Comparison of ENCODE assay signal across 32 mouse cellular contexts in genomic region chr13:5154911-5155310, GRCm38 (mm10).
"Had no signal": no experiment of that assay in that cellular context is flagged by ENCODE, and none has a peak within 500 bp of the region (broad histone marks: within the 10 kb centered on the region; RNA-seq: fewer than 3 reads in every experiment).

No protein-coding gene starts in this region.

- H3K4me2 ChIP-seq: limb, embryonic 12.5 days; limb, embryonic 13.5 days; limb, embryonic 15.5 days; liver, embryonic 11.5 days; liver, embryonic 12.5 days; liver, embryonic 13.5 days; liver, embryonic 15.5 days; lung, embryonic 14.5 days; lung, embryonic 15.5 days; midbrain, embryonic 11.5 days; midbrain, embryonic 12.5 days; midbrain, embryonic 13.5 days; midbrain, embryonic 15.5 days; neural tube, embryonic 12.5 days had no signal

- H3K27ac ChIP-seq: limb, embryonic 10.5 days; limb, embryonic 12.5 days; limb, embryonic 13.5 days; limb, embryonic 15.5 days; liver, embryonic 12.5 days; liver, embryonic 13.5 days; liver, embryonic 14.5 days; liver, embryonic 15.5 days; lung, embryonic 15.5 days; macrophage; midbrain, embryonic 10.5 days; midbrain, embryonic 12.5 days; midbrain, embryonic 13.5 days; midbrain, embryonic 15.5 days; neural tube, embryonic 12.5 days had no signal

- H3K4me3 ChIP-seq: limb, embryonic 10.5 days; limb, embryonic 12.5 days; limb, embryonic 13.5 days; limb, embryonic 15.5 days; liver, embryonic 12.5 days; liver, embryonic 13.5 days; liver, embryonic 15.5 days; lung, embryonic 15.5 days; megakaryocyte, embryonic 14.5 days; midbrain, embryonic 10.5 days; midbrain, embryonic 12.5 days; midbrain, embryonic 13.5 days; midbrain, embryonic 15.5 days; myocyte; neural tube, embryonic 12.5 days had no signal

- H3K9me3 ChIP-seq: limb, embryonic 10.5 days; limb, embryonic 12.5 days; limb, embryonic 13.5 days; limb, embryonic 15.5 days; liver, embryonic 12.5 days; liver, embryonic 13.5 days; liver, embryonic 15.5 days; lung, embryonic 15.5 days; megakaryocyte, embryonic 14.5 days; midbrain, embryonic 12.5 days; midbrain, embryonic 13.5 days; midbrain, embryonic 15.5 days; neural tube, embryonic 12.5 days had no signal

- H3K4me1 ChIP-seq: limb, embryonic 10.5 days; limb, embryonic 12.5 days; limb, embryonic 13.5 days; limb, embryonic 15.5 days; liver, embryonic 12.5 days; liver, embryonic 13.5 days; liver, embryonic 15.5 days; lung, embryonic 15.5 days; megakaryocyte, embryonic 14.5 days; midbrain, embryonic 12.5 days; midbrain, embryonic 13.5 days; midbrain, embryonic 15.5 days; neural tube, embryonic 12.5 days had no signal

- H3K27me3 ChIP-seq: limb, embryonic 12.5 days; limb, embryonic 13.5 days; limb, embryonic 15.5 days; liver, embryonic 12.5 days; liver, embryonic 13.5 days; liver, embryonic 15.5 days; lung, embryonic 15.5 days; megakaryocyte, embryonic 14.5 days; midbrain, embryonic 12.5 days; midbrain, embryonic 13.5 days; midbrain, embryonic 15.5 days; neural tube, embryonic 12.5 days had no signal

- H3K36me3 ChIP-seq: limb, embryonic 10.5 days; limb, embryonic 12.5 days; limb, embryonic 13.5 days; limb, embryonic 15.5 days; liver, embryonic 12.5 days; liver, embryonic 13.5 days; liver, embryonic 15.5 days; lung, embryonic 15.5 days; midbrain, embryonic 10.5 days; midbrain, embryonic 12.5 days; midbrain, embryonic 13.5 days; midbrain, embryonic 15.5 days; neural tube, embryonic 12.5 days had no signal

- H3K9ac ChIP-seq: limb, embryonic 12.5 days; limb, embryonic 13.5 days; limb, embryonic 15.5 days; liver, embryonic 12.5 days; liver, embryonic 13.5 days; liver, embryonic 14.5 days; liver, embryonic 15.5 days; liver, postnatal 0 days; lung, embryonic 14.5 days; lung, embryonic 15.5 days; midbrain, embryonic 12.5 days; midbrain, embryonic 13.5 days; midbrain, embryonic 15.5 days; neural tube, embryonic 12.5 days had no signal

- ATAC-seq: liver, embryonic 12.5 days; liver, postnatal 0 days; lung, postnatal 0 days; midbrain, embryonic 13.5 days; midbrain, embryonic 15.5 days; midbrain, embryonic 16.5 days had no signal

- DNase-seq: left cerebral cortex, postnatal 4 days; liver; liver, embryonic 13.5 days; liver, postnatal 0 days; lung, adult 18-20 months; lung, adult 2 months; lung, embryonic 14.5 days; lung, postnatal 10 days; lung, postnatal 14 days; lung, postnatal 36 days; lung, postnatal 4 days; midbrain, embryonic 14.5 days had no signal
